Mouse (Mus musculus): ENCODE data around the gene Polr2g. TPM values are rescaled to one million over a fixed set of nuclear protein-coding genes. Genes with fewer than 3 reads are reported as not detected.

The Polr2g gene
- polyA plus RNA-seq, 1 experiment from 2014 or later = 163 TPM

DNA sequence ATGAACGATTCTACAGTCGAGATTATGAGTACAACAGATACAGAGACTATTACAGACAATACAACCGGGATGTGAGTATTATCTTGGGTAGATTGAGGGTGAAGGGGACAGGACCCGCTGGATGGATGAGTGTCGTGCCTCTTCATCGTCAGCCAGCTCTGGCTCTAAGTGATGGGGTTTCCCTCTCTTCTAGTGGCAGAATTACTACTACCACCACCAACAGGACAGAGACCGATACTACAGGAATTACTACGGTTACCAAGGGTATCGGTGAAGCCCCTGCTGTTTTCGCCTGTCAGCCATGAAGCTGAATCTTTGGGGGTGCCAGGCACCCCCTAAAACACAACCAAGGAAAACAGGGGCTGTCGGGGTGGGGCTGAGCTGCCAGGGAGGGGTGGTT is 32.9 kb upstream of the Polr2g start:
- ATAC-seq (ENCODE audit: low FRiP score) = no peak
- Histone ChIP-seq H3K9me3 (no peaks in the 10 kb centered on the region), H3K27ac (no peak overlapping the region), H3K4me1 (replicated peaks) (peaks cover 2% of the 10 kb centered on the region; the same call in 1 of the 2 replicates), H3K27me3 (no peaks in the 10 kb centered on the region), H3K9ac (no peak overlapping the region), H3K4me3 (no peak overlapping the region), H3K36me3 (peaks cover 99% of the 10 kb centered on the region), H3K4me2 (no peak overlapping the region)
- WGBS = 81% methylated on average over 11 of the region's 11 CpGs

GRCm38 (mm10) chr19:8830664-8831063 is 32.3 kb upstream of the Polr2g start:
- peaks cover 100% of the 10 kb centered on the region for H3K36me3 ChIP-seq

DNA sequence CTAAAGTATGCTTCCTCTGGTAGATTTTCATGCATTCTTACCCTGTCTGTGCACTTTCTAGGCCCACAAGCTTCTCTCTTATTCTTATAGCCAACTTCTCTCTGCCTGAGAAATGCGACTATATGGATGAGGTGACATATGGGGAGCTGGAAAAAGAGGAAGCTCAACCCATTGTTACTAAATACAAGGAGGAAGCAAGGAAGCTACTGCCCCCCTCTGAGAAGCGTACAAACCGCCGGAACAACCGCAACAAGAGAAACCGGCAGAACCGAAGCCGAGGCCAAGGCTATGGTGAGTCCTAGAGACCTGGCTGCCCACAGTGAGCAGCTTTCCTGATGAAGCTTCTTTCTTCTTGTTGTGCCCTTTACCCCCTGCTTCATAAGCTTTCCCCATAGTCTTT is 31.3 kb upstream of the Polr2g start, which contains the start of gene AC129217.1:
Gene AC129217.1, plus strand, starts transcription at position 114 of the 400 bp plus-strand sequence.
- WGBS = 90% methylated on average over 8 of the region's 8 CpGs
- Histone ChIP-seq H3K4me3 (no peak within 1 kb of the TSS), H3K36me3 (peaks cover 98% of the 10 kb centered on the region), H3K9me3 (no peaks in the 10 kb centered on the region), H3K27ac (no peak within 1 kb of the TSS), H3K4me2 (no peak within 1 kb of the TSS), H3K27me3 (no peaks in the 10 kb centered on the region), H3K9ac (no peak within 1 kb of the TSS), H3K4me1 (replicated peaks) (no peaks in the 10 kb centered on the region)
- ATAC-seq (ENCODE audit: low FRiP score) = no peak

More at GRCm38 (mm10) chr19:8830664-8831063, 32.3 kb upstream of the Polr2g start:
- Histone ChIP-seq H3K4me2 (no peak overlapping the region), H3K9me3 (no peaks in the 10 kb centered on the region), H3K27ac (no peak overlapping the region), H3K4me3 (no peak overlapping the region), H3K9ac (no peak overlapping the region), H3K27me3 (no peaks in the 10 kb centered on the region), H3K4me1 (replicated peaks) (no peaks in the 10 kb centered on the region)
- ATAC-seq (ENCODE audit: low FRiP score) = no peak
- 89% methylated on average over 8 of the region's 8 CpGs for WGBS

- WGBS = 59% methylated on average over 8 of the region's 8 CpGs
- Histone ChIP-seq H3K4me1 (replicated peaks) (peaks cover 33% of the 10 kb centered on the region), H3K27me3 (no peaks in the 10 kb centered on the region), H3K36me3 (peaks cover 49% of the 10 kb centered on the region), H3K4me2 (peak overlapping the region; percentile 96), H3K27ac (no peak overlapping the region), H3K9ac (peak overlapping the region; percentile 99), H3K9me3 (no peaks in the 10 kb centered on the region), H3K4me3 (peak overlapping the region; percentile 99)
- ATAC-seq (ENCODE audit: low FRiP score) = no peak
Measured at GRCm38 (mm10) chr19:8822696-8823095, 24.3 kb upstream of the Polr2g start.

DNA sequence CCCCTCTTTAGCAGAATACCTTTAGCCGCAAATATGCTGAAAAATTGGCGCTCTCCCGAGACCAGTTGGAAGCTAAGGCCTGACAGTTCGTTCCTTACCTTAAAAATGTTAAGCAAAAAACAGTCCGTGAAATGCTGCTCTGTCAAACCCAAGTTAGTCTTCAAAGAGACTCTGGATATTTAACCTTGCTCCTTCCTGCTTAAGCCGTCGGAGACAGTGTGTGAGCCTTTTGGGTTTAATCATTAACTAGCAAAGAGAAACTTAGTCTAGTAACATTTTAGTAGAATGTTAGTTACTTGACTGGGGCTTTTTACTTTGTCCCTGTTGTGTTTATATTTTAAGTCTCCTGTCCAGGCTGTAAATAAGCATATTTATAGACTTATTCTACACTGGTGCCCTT is 22.8 kb upstream of the Polr2g start:
- H3K4me3 ChIP-seq = peak overlapping the region; percentile 99
- H3K4me2 ChIP-seq = peak overlapping the region; percentile 96
- H3K9ac ChIP-seq = peak overlapping the region; percentile 99
- peaks cover 47% of the 10 kb centered on the region for H3K4me1 ChIP-seq (replicated peaks)
- ATAC-seq (ENCODE audit: low FRiP score) = no peak
- H3K27me3 ChIP-seq = no peaks in the 10 kb centered on the region
- H3K27ac ChIP-seq = no peak overlapping the region; the same call in 1 of the 2 replicates
- WGBS = 2% methylated on average over 7 of the region's 7 CpGs
- H3K9me3 ChIP-seq = no peaks in the 10 kb centered on the region
- peaks cover 33% of the 10 kb centered on the region for H3K36me3 ChIP-seq

GRCm38 (mm10) chr19:8820424-8820956 is 22.1 kb upstream of the Polr2g start:
- peaks cover 31% of the 10 kb centered on the region for H3K36me3 ChIP-seq
- peak overlapping the region; percentile 96 for H3K4me2 ChIP-seq
- no peaks in the 10 kb centered on the region for H3K27me3 ChIP-seq
- peaks cover 53% of the 10 kb centered on the region for H3K4me1 ChIP-seq (replicated peaks)
- H3K9me3 ChIP-seq = no peaks in the 10 kb centered on the region
- H3K4me3 ChIP-seq = peak overlapping the region; percentile 99
- ATAC-seq (ENCODE audit: low FRiP score) = peak; percentile 41
- H3K27ac ChIP-seq = peak overlapping the region; percentile 99
- peak overlapping the region; percentile 99 for H3K9ac ChIP-seq
- under 1% methylated on average over 48 of the region's 48 CpGs for WGBS

- peak; percentile 97 for ATAC-seq (ENCODE audit: low FRiP score)
- Histone ChIP-seq H3K36me3 (peaks cover 29% of the 10 kb centered on the region), H3K9ac (peak within 1 kb of the TSS; percentile 99), H3K27ac (peak within 1 kb of the TSS; percentile 99), H3K4me3 (peak within 1 kb of the TSS; percentile 99), H3K9me3 (no peaks in the 10 kb centered on the region), H3K27me3 (no peaks in the 10 kb centered on the region), H3K4me1 (replicated peaks) (peaks cover 58% of the 10 kb centered on the region), H3K4me2 (peak within 1 kb of the TSS; percentile 96)
- under 1% methylated on average over 81 of the region's 83 CpGs for WGBS
Measured at GRCm38 (mm10) chr19:8819596-8820423, 21.4 kb upstream of the Polr2g start, which contains the start of gene Hnrnpul2. TSS of gene Hnrnpul2 (plus strand) at chr19:8820010.

DNA sequence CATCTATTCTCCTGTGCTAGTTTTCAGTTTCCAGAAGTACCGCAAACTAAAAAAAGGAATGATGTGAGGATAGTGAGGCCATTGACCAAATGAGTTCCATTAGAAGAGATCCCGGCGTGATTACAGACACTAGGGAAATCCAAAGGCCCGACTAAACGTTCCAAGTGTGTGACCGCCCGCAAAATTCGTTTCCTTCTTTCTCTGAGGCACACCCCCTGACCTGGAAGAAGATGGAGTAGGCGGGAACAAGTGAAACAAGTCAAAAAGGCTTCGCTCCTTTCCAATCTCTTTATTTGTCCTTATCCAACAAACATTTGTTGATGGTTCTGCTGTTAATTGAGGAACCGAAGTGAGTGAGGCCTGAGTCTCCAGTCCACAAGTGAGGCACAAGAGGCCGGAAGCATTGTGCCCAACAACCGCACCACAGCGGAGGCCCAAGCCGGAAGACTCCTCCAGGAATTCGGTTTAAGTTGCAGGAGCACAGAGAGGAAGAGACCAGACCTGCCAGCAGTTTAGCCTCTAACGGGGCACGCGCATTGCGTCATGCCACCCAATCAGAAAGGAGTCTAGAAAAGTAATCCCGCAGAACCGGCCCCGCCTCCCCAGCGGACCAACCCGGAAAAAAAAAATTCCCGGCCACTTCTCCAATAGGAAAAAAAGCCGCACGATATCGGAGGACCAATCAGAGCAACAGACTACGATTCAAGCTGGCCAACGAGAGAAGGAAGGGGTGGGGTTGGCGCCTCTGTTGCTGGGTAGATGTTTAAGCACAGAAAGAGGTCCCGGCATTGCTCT is 20.6 kb upstream of the Polr2g start, which contains the start of gene Ttc9c:
Gene Ttc9c, minus strand, starts transcription at position 533 of the 795 bp plus-strand sequence.
- peaks cover 27% of the 10 kb centered on the region for H3K36me3 ChIP-seq
- peak within 1 kb of the TSS; percentile 99 for H3K27ac ChIP-seq
- peaks cover 60% of the 10 kb centered on the region for H3K4me1 ChIP-seq (replicated peaks)
- H3K4me2 ChIP-seq = peak within 1 kb of the TSS; percentile 96
- no peaks in the 10 kb centered on the region for H3K9me3 ChIP-seq
- peak; percentile 95 for ATAC-seq (ENCODE audit: low FRiP score)
- H3K27me3 ChIP-seq = no peaks in the 10 kb centered on the region
- under 1% methylated on average over 33 of the region's 33 CpGs for WGBS
- H3K4me3 ChIP-seq = peak within 1 kb of the TSS; percentile 99
- peak within 1 kb of the TSS; percentile 99 for H3K9ac ChIP-seq

DNA sequence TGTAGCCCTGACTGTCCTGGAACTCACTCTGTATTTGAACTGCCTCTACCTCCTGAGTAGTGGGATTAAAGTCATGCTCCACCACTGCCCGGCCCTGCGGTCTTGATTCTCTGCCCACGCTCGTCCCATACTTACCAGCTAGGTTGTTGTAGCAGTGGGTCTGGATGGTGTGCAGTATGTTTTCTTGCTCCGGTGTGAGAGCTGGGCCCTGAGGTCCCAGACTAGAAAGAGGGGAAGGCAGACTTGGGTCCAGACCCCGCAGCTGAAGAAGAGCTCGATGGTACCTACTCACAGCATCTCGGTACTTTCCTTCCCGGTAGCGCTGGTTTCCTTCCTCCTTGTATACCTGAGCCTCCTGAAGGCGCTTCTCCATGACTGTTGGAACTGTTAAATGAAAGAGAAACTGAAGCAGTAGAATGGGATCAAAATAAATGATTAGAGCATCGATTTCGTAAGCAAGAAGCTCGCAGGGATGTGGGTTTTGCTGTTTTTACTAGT is 20.0 kb upstream of the Polr2g start:
- H3K4me1 ChIP-seq (replicated peaks) = peaks cover 56% of the 10 kb centered on the region
- peak overlapping the region; percentile 90 for H3K9ac ChIP-seq
- H3K9me3 ChIP-seq = no peaks in the 10 kb centered on the region
- peak overlapping the region; percentile 96 for H3K4me2 ChIP-seq
- WGBS = 35% methylated on average over 14 of the region's 14 CpGs
- no peak for ATAC-seq (ENCODE audit: low FRiP score)
- H3K27me3 ChIP-seq = no peaks in the 10 kb centered on the region
- peak overlapping the region; percentile 89 for H3K27ac ChIP-seq
- peak overlapping the region; percentile 99 for H3K4me3 ChIP-seq
- peaks cover 26% of the 10 kb centered on the region for H3K36me3 ChIP-seq

DNA sequence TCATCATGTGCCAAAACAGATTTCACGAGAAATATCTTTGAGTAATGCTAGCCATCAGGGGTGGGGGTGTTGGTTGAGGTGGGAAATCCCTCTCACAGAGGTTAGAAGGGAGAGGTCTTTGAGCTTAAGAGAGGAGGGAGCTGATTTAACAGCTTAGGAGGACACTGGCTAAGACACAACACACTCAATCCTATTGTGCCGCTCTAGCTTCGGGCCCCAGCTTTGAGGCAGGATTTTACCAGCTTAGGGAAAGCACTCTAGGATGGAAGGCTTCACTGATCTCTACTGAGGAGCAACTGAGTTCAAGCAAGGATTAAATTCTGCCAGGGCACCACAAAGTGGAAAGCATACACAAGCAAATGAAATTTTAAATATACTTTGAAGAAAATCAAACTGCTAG is 18.6 kb upstream of the Polr2g start:
- 78% methylated on average over 3 of the region's 3 CpGs for WGBS

DNA sequence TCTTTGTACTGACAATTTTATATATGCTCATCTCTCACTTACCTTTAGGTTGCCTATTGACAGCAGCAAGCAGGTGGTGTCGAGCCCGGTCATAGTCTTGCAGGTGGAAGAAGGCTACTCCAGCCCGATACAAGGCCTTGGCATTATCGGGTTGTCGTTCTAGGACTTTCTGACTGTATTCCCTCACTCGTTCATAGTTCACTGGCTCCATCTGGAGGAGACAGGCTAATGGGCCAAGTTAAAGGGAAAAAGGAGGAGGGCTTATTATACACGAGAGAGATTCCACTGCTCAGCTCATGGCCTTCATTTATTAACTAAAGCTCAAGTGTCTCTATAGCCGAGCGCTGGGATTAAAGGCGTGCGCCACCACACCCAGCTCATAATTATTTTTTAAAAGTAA is 17.4 kb upstream of the Polr2g start:
- ATAC-seq (ENCODE audit: low FRiP score) = no peak
- Histone ChIP-seq H3K27ac (no peak overlapping the region), H3K27me3 (no peaks in the 10 kb centered on the region), H3K36me3 (peaks cover 40% of the 10 kb centered on the region), H3K9me3 (no peaks in the 10 kb centered on the region), H3K9ac (peak overlapping the region; percentile 53; the same call in 1 of the 2 replicates), H3K4me2 (peak overlapping the region; percentile 19; the same call in 1 of the 2 replicates), H3K4me1 (replicated peaks) (peaks cover 35% of the 10 kb centered on the region), H3K4me3 (no peak overlapping the region)
- WGBS = 74% methylated on average over 11 of the region's 11 CpGs

More for the DNA sequence above, 18.6 kb upstream of the Polr2g start:
- Histone ChIP-seq H3K36me3 (peaks cover 31% of the 10 kb centered on the region), H3K4me3 (peak overlapping the region; percentile 16), H3K4me1 (replicated peaks) (peaks cover 42% of the 10 kb centered on the region), H3K9ac (peak overlapping the region; percentile 49), H3K27me3 (no peaks in the 10 kb centered on the region), H3K9me3 (no peaks in the 10 kb centered on the region), H3K4me2 (peak overlapping the region; percentile 27), H3K27ac (no peak overlapping the region)
- ATAC-seq (ENCODE audit: low FRiP score) = no peak

GRCm38 (mm10) chr19:8806810-8807209 is 8.4 kb upstream of the Polr2g start:
- ATAC-seq (ENCODE audit: low FRiP score) = no peak
- Histone ChIP-seq H3K4me1 (replicated peaks) (peaks cover 24% of the 10 kb centered on the region), H3K27ac (no peak overlapping the region), H3K9ac (no peak overlapping the region), H3K27me3 (no peaks in the 10 kb centered on the region), H3K4me2 (no peak overlapping the region), H3K9me3 (no peaks in the 10 kb centered on the region), H3K4me3 (no peak overlapping the region), H3K36me3 (peaks cover 64% of the 10 kb centered on the region)
- 95% methylated on average over 5 of the region's 5 CpGs for WGBS
